Mouse (Mus musculus): ENCODE measurements around the gene Tbl1x. TPM values are rescaled to one million over a fixed set of nuclear protein-coding genes. Genes with fewer than 3 reads are reported as not detected.
"Not testable (repeated sequence)": the region's sequence is repeated elsewhere in the genome, so short reads cannot be mapped to it uniquely, and the experiment has no call there.

Gene Tbl1x
- polyA plus RNA-seq, 1 experiment: 33.9 TPM

GRCm38 (mm10) chrX:77525179-77525578 is 14.4 kb downstream of the Tbl1x start:
- H3K27me3 ChIP-seq (ENCODE audit: control insufficient read depth, insufficient read depth, insufficient read length): no peaks in the 10 kb centered on the region
- peaks cover 6% of the 10 kb centered on the region for H3K36me3 ChIP-seq (ENCODE audit: control insufficient read depth, insufficient read depth)
- no peak overlapping the region for H3K4me3 ChIP-seq (ENCODE audit: insufficient read depth, poor library complexity, severe bottlenecking)
- peaks cover 85% of the 10 kb centered on the region for H3K79me3 ChIP-seq (ENCODE audit: low read depth)
- H3ac ChIP-seq (ENCODE audit: control insufficient read depth, insufficient read length, low read depth): no peak overlapping the region
- TF ChIP-seq FOSL1 (IDR thresholded peaks at IDR 0.05; ENCODE audit: insufficient read depth, low read length, poor library complexity, severe bottlenecking) (no peak), CEBPB (IDR thresholded peaks at IDR 0.05; ENCODE audit: low read depth) (no peak), MYOD1 (IDR thresholded peaks at IDR 0.05; ENCODE audit: control insufficient read depth, insufficient read length, low read depth) (no peak), MYOG (IDR thresholded peaks at IDR 0.05; ENCODE audit: control insufficient read depth, extremely low read depth, insufficient read length) (no peak), MAX (IDR thresholded peaks at IDR 0.05) (no peak), USF1 (IDR thresholded peaks at IDR 0.05; ENCODE audit: low read depth) (no peak), CTCF (IDR thresholded peaks at IDR 0.05; ENCODE audit: control insufficient read depth, insufficient read depth, insufficient read length) (no peak)
- H3K79me2 ChIP-seq (ENCODE audit: control insufficient read depth, insufficient read depth): peaks cover 100% of the 10 kb centered on the region

GRCm38 (mm10) chrX:77528401-77528800 is 17.6 kb downstream of the Tbl1x start:
- Histone ChIP-seq H3K36me3 (ENCODE audit: control insufficient read depth, insufficient read depth) (peaks cover 6% of the 10 kb centered on the region), H3K27me3 (ENCODE audit: control insufficient read depth, insufficient read depth, insufficient read length) (no peaks in the 10 kb centered on the region), H3ac (ENCODE audit: control insufficient read depth, insufficient read length, low read depth) (no peak overlapping the region), H3K79me3 (ENCODE audit: low read depth) (peaks cover 81% of the 10 kb centered on the region), H3K4me3 (ENCODE audit: insufficient read depth, poor library complexity, severe bottlenecking) (no peak overlapping the region), H3K79me2 (ENCODE audit: control insufficient read depth, insufficient read depth) (peaks cover 98% of the 10 kb centered on the region)
- no peak for TF ChIP-seq MYOD1 (IDR thresholded peaks at IDR 0.05; ENCODE audit: control insufficient read depth, insufficient read length, low read depth)

DNA sequence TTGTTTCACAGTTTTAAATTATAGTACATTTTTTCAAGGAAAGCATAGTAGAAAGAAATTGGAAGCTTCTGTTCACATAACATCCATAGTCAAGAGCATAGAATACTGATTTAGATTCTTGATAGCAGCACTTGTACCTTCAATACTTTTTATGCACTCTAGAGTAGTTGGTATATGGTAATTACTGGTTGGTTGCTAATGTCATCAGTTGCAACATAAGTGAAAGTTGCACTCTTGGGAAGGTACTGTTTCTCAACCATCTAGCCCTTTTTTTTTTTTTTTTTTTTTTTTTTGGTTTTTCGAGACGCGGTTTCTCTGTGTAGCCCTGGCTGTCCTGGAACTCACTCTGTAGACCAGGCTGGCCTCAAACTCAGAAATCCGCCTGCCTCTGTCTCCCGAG is 20.2 kb downstream of the Tbl1x start:
- H3ac ChIP-seq (ENCODE audit: control insufficient read depth, insufficient read length, low read depth): no peak overlapping the region
- H3K4me3 ChIP-seq (ENCODE audit: insufficient read depth, poor library complexity, severe bottlenecking): no peak overlapping the region
- no peak for TF ChIP-seq USF1 (IDR thresholded peaks at IDR 0.05; ENCODE audit: low read depth)
- TF ChIP-seq MYOD1 (IDR thresholded peaks at IDR 0.05; ENCODE audit: control insufficient read depth, insufficient read length, low read depth): no peak
- TF ChIP-seq CEBPB (IDR thresholded peaks at IDR 0.05; ENCODE audit: low read depth): no peak
- no peak for TF ChIP-seq MAX (IDR thresholded peaks at IDR 0.05)
- no peak for TF ChIP-seq CTCF (IDR thresholded peaks at IDR 0.05; ENCODE audit: control insufficient read depth, insufficient read depth, insufficient read length)
- no peak for TF ChIP-seq MYOG (IDR thresholded peaks at IDR 0.05; ENCODE audit: control insufficient read depth, extremely low read depth, insufficient read length)
- TF ChIP-seq FOSL1 (IDR thresholded peaks at IDR 0.05; ENCODE audit: insufficient read depth, low read length, poor library complexity, severe bottlenecking): no peak
- H3K36me3 ChIP-seq (ENCODE audit: control insufficient read depth, insufficient read depth): peaks cover 4% of the 10 kb centered on the region
- H3K27me3 ChIP-seq (ENCODE audit: control insufficient read depth, insufficient read depth, insufficient read length): no peaks in the 10 kb centered on the region
- H3K79me3 ChIP-seq (ENCODE audit: low read depth): peaks cover 77% of the 10 kb centered on the region
- peaks cover 92% of the 10 kb centered on the region for H3K79me2 ChIP-seq (ENCODE audit: control insufficient read depth, insufficient read depth)

DNA sequence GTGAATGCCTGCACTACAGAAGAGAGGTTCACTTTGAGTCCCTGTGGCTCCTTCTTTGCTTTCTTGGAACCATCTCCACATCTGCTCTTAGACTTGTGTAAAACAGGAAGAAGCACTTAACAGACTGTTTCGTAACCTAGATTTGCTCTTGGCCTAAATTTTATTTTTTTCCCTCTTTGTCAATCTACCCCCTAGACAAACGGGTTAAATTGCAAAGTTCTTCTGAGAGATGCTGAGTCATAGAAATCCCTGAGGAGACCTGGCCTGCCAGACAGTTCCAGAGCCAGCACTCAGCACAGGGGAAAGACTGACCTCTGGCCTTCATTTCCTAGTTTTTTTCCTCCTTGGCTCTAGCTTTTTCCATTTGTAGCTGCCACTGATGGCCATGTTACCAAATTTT is 23.1 kb downstream of the Tbl1x start:
- peaks cover 90% of the 10 kb centered on the region for H3K79me2 ChIP-seq (ENCODE audit: control insufficient read depth, insufficient read depth)
- peak; percentile 39 for TF ChIP-seq CEBPB (IDR thresholded peaks at IDR 0.05; ENCODE audit: low read depth)
- no peak for TF ChIP-seq USF1 (IDR thresholded peaks at IDR 0.05; ENCODE audit: low read depth)

DNA sequence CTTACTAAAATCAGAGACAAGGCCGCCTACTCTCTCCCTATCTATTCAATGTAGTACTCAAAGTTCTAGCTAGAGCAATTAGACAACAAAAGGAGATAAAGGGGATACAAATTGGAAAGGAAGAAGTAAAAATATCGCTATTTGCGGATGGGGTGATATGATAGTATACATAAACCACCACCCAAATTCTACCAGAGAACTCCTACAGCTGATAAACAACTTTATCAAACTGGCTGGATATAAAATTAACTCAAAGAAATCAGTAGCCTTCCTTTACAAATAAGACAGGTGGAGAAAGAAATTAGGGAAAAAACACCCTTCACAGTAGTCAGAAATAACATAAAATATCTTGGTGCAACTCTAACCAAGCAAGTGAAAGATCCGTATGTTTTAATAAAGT is 29.0 kb downstream of the Tbl1x start:
- not testable (repeated sequence) for H3ac ChIP-seq (ENCODE audit: control insufficient read depth, insufficient read length, low read depth); H3K27me3 ChIP-seq (ENCODE audit: control insufficient read depth, insufficient read depth, insufficient read length); H3K36me3 ChIP-seq (ENCODE audit: control insufficient read depth, insufficient read depth); H3K4me3 ChIP-seq (ENCODE audit: insufficient read depth, poor library complexity, severe bottlenecking)
- Histone ChIP-seq H3K79me2 (ENCODE audit: control insufficient read depth, insufficient read depth) (peaks cover 98% of the 10 kb centered on the region), H3K79me3 (ENCODE audit: low read depth) (peaks cover 75% of the 10 kb centered on the region)

More for the DNA sequence above, 23.1 kb downstream of the Tbl1x start:
- Histone ChIP-seq H3K79me3 (ENCODE audit: low read depth) (peaks cover 65% of the 10 kb centered on the region), H3ac (ENCODE audit: control insufficient read depth, insufficient read length, low read depth) (no peak overlapping the region), H3K4me3 (ENCODE audit: insufficient read depth, poor library complexity, severe bottlenecking) (no peak overlapping the region), H3K27me3 (ENCODE audit: control insufficient read depth, insufficient read depth, insufficient read length) (no peaks in the 10 kb centered on the region), H3K36me3 (ENCODE audit: control insufficient read depth, insufficient read depth) (no peaks in the 10 kb centered on the region)

DNA sequence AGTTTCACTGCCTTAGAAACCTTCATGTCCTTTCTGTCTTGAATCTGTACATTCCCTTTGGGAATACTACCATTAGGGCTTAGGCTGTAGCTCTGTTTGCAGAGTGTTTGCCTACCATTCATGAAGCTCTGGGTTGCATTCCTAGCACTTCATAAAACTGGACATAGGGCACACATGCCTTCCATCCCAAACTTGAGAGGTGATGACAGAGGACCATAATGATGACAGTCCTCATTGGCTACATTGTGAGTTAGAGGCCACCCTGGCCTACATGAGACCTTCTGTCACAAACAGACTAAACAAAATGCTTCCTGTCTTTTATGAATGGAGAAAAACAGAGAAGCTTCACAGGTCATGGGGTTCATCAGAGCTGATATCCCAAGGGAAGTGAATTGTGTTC is 33.2 kb downstream of the Tbl1x start:
- H3ac ChIP-seq (ENCODE audit: control insufficient read depth, insufficient read length, low read depth): no peak overlapping the region
- H3K4me3 ChIP-seq (ENCODE audit: insufficient read depth, poor library complexity, severe bottlenecking): no peak overlapping the region
- peaks cover 99% of the 10 kb centered on the region for H3K79me2 ChIP-seq (ENCODE audit: control insufficient read depth, insufficient read depth)
- H3K79me3 ChIP-seq (ENCODE audit: low read depth): peaks cover 86% of the 10 kb centered on the region
- no peaks in the 10 kb centered on the region for H3K27me3 ChIP-seq (ENCODE audit: control insufficient read depth, insufficient read depth, insufficient read length)
- no peak for TF ChIP-seq MYOG (IDR thresholded peaks at IDR 0.05; ENCODE audit: control insufficient read depth, extremely low read depth, insufficient read length)
- TF ChIP-seq FOSL1 (IDR thresholded peaks at IDR 0.05; ENCODE audit: insufficient read depth, low read length, poor library complexity, severe bottlenecking): no peak
- no peak for TF ChIP-seq CEBPB (IDR thresholded peaks at IDR 0.05; ENCODE audit: low read depth)
- no peak for TF ChIP-seq USF1 (IDR thresholded peaks at IDR 0.05; ENCODE audit: low read depth)
- no peak for TF ChIP-seq MYOD1 (IDR thresholded peaks at IDR 0.05; ENCODE audit: control insufficient read depth, insufficient read length, low read depth)
- TF ChIP-seq CTCF (IDR thresholded peaks at IDR 0.05; ENCODE audit: control insufficient read depth, insufficient read depth, insufficient read length): no peak
- H3K36me3 ChIP-seq (ENCODE audit: control insufficient read depth, insufficient read depth): no peaks in the 10 kb centered on the region

Data from C2C12 (cell line).